Mouse (Mus musculus): Measurements from ENCODE around the gene Tmem100.

DNA sequence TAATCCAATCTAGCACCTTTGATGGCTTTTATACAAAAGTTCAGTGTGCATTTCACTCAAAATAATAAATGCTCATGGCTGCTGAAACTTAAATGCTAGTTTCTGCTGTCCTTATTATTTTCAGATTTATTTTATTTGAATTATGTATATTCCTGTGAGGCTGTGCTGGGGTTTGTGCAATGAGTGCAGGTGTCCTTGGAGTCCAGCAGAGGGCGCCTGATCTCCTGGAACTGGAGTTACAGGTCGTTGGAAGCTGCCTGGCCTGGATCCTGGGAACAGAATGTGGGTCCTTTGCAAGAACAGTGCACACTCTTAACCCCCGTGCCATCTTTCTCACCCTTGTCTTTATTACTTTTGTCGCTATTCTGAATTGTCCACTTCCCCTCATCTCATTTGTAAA, 6.3 kb downstream of the Tmem100 start:
- peak; percentile 58 for TF ChIP-seq CTCF (IDR thresholded peaks at IDR 0.05)
- no peak for TF ChIP-seq EP300 (IDR thresholded peaks at IDR 0.05; ENCODE audit: insufficient read depth, low read depth, low read length)
